Mouse (Mus musculus): ENCODE results near the gene Casp4.

Casp4 gene

GRCm38 (mm10) chr9:5308561-5308960 lies at the start of gene Casp4:
Casp4 (plus strand) TSS chr9:5308828.
- no peak for ATAC-seq (ENCODE audit: insufficient number of reproducible peaks, low FRiP score, low TSS enrichment)

- ATAC-seq (ENCODE audit: insufficient number of reproducible peaks, low FRiP score, low TSS enrichment) = no peak
Measured at GRCm38 (mm10) chr9:5263951-5264475, 44.6 kb upstream of the Casp4 start.

GRCm38 (mm10) chr9:5270274-5270673 lies 38.4 kb upstream of the Casp4 start:
- no peak for ATAC-seq (ENCODE audit: insufficient number of reproducible peaks, low FRiP score, low TSS enrichment)

- ATAC-seq (ENCODE audit: insufficient number of reproducible peaks, low FRiP score, low TSS enrichment) = no peak
Measured at GRCm38 (mm10) chr9:5270884-5271283, 37.7 kb upstream of the Casp4 start.

DNA sequence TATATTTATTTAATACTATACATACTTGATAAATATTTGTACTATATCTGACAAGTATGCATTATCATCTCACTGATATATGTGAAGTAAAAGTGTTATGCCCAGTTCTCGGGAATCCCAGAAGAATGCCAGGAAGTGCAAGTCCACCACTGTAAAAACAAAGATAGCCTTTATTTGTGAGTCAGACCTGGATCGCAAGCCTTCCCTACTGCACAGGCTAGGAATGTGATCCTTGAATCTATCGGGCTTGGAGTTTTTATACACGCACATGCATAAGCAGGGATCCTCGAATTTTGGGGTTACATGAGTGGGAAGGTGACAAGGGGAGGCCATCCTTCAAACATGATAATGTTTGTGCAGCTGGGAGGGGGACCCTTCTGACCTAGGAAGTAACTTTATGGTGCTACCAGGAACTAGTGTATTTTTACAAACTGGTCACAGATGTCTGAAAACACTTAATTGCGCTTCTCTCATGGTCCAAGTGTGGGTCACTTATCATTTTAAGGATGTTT lies 37.2 kb upstream of the Casp4 start:
- no peak for ATAC-seq (ENCODE audit: insufficient number of reproducible peaks, low FRiP score, low TSS enrichment)

GRCm38 (mm10) chr9:5286071-5286470 lies 22.6 kb upstream of the Casp4 start:
- ATAC-seq (ENCODE audit: insufficient number of reproducible peaks, low FRiP score, low TSS enrichment) = no peak

DNA sequence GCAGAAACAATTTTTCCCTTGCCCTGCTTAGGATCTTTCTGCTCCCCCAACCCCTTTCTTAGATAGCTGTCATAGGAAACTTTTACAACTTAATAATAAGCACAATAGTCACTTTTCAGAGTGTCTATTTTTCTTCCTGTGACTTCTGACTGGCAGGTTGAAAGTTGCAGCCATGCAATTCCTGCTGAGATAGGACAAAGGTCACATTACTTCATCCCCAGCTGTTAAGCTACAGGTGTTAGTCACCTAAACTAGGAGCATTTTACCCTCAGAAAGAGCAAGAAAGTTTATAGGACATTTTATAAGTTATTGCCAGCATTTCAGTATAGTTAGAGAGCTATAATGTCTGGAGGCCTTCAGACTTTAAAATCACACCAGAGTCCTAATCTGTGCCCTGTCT lies 22.0 kb upstream of the Casp4 start:
- no peak for ATAC-seq (ENCODE audit: insufficient number of reproducible peaks, low FRiP score, low TSS enrichment)

- no peak for ATAC-seq (ENCODE audit: insufficient number of reproducible peaks, low FRiP score, low TSS enrichment)
Measured at GRCm38 (mm10) chr9:5296354-5297237, 12.0 kb upstream of the Casp4 start.

GRCm38 (mm10) chr9:5298329-5299131 lies 10.1 kb upstream of the Casp4 start, which contains the start of gene Casp1:
Casp1 (plus strand) TSS chr9:5298517.
- no peak for ATAC-seq (ENCODE audit: insufficient number of reproducible peaks, low FRiP score, low TSS enrichment)

GRCm38 (mm10) chr9:5299132-5299381 lies 9.6 kb upstream of the Casp4 start:
- no peak for ATAC-seq (ENCODE audit: insufficient number of reproducible peaks, low FRiP score, low TSS enrichment)

DNA sequence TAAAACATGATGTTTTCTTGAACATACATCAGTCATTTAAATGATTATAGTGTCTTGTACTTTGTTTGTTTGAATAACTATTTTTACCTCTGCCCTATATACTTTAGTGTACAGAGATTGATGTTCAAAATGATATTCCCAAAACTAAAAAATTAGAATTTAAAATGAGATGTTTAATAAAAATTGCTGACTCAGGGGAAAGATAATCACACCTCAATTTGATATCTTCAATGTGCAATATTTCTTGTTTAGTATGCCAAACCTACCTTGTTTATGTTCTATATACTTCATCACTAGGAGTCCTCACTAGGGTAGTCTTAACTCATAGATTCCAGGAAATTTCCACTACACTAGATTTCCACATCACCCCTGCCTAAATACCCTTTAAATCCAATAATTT lies 1.5 kb downstream of the Casp4 start:
- no peak for ATAC-seq (ENCODE audit: insufficient number of reproducible peaks, low FRiP score, low TSS enrichment)

DNA sequence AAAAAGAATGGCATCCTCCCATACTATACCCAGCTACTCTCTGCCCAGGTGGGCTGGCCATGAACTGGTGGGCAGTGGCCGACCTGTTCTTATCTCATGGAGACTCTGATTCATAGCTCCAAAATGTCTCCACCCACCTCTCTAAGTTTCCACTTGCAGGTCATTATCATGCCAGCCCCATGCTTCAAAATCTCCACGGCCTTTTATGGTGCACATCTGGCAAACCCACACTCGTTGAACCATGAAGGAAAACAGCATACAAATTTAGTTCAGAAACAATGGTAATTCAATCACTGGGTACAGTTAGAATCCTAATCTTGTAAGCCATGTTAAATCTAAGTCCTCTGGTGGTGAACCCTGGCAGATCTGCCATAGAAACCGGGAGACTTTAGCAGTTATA lies 2.8 kb downstream of the Casp4 start:
- no peak for ATAC-seq (ENCODE audit: insufficient number of reproducible peaks, low FRiP score, low TSS enrichment)

DNA sequence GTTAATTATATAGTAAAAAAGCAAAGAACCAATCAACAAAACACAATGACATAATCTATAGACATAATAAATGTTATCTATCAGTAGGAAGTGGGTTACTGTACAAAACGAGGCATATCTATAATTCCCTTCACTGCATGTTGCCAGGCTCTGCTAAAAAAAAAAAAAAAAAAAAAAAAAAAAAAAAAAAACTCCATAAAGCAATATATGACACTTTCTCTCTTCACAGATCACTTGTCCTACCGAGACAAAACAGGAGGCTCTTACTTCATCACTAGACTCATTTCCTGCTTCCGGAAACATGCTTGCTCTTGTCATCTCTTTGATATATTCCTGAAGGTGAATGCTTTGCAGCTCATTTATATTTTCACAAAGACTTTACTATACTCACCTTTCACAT lies 19.6 kb downstream of the Casp4 start:
- ATAC-seq (ENCODE audit: insufficient number of reproducible peaks, low FRiP score, low TSS enrichment) = no peak

GRCm38 (mm10) chr9:5332441-5332840 lies 23.8 kb downstream of the Casp4 start:
- no peak for ATAC-seq (ENCODE audit: insufficient number of reproducible peaks, low FRiP score, low TSS enrichment)

DNA sequence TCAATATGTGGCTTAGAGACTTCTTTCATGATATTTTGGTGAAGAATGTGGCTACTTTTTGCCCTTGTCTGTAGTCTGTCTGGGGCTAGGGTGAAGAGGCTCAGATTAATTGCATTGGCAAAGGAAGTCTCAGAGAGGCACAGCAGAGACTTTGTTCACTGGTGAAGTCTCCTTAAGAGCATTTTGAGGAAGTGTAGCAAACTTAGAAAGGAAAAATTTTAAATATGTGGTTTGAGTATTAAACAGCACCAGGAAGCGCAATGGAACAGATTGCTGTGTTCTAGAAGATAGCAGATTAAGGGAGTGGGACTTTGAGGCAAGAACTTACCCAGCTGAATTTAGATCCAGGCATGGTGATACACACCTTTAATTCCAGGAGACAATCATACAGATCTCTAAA lies 24.8 kb downstream of the Casp4 start:
- no peak for ATAC-seq (ENCODE audit: insufficient number of reproducible peaks, low FRiP score, low TSS enrichment)

DNA sequence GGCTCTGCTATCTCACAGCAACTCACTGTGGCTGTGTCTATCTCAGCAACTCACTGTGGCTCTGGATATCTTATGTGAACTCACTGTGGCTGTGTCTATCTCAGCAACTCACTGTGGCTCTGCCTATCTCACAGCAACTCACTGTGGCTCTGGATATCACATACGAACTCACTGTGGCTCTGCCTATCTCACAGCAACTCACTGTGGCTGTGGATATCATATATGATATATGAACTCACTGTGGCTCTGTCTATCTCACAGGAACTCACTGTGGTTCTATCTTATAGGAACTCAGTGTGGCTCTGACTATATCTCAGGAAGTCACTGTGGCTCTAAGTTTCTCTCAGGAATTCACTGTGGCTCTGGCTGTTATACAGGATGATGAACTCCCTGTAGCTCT lies 34.5 kb downstream of the Casp4 start:
- no peak for ATAC-seq (ENCODE audit: insufficient number of reproducible peaks, low FRiP score, low TSS enrichment)

GRCm38 (mm10) chr9:5344090-5344489 lies 35.5 kb downstream of the Casp4 start:
- ATAC-seq (ENCODE audit: insufficient number of reproducible peaks, low FRiP score, low TSS enrichment) = no peak

DNA sequence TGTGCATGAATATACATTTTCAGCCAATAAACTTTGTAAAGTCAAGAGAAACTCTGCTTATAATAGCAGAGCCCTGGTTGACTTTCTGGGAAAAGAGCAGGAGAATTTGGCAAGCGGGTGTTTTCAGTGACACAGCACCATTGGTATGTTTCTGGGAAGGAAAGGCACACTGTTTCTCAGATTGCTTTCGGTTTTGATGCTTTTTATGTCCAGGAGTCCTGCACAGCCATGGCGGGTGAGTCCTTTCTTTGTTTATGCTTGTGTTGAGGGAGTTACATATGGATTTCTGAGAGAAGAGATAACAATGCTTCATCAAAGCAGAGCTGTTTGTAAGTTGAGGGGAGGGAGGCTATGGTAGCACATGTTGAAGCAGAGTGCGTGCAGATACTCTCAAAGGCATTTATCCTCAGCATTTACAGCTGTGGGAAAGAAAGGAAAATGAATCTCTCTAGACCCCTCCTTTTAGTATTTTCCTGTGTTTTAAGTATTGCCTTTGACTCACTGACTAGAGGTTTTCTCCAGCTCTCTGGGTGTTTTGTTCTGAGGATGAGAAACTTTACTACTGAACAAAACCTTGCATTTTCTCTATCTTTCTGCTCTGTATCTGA lies 36.8 kb downstream of the Casp4 start, which contains the start of gene Casp12:
Gene Casp12, plus strand, starts transcription at position 140 of the 608 bp plus-strand sequence.
- ATAC-seq (ENCODE audit: insufficient number of reproducible peaks, low FRiP score, low TSS enrichment) = no peak

- no peak for ATAC-seq (ENCODE audit: insufficient number of reproducible peaks, low FRiP score, low TSS enrichment)
Measured at GRCm38 (mm10) chr9:5347381-5347780, 38.8 kb downstream of the Casp4 start.

DNA sequence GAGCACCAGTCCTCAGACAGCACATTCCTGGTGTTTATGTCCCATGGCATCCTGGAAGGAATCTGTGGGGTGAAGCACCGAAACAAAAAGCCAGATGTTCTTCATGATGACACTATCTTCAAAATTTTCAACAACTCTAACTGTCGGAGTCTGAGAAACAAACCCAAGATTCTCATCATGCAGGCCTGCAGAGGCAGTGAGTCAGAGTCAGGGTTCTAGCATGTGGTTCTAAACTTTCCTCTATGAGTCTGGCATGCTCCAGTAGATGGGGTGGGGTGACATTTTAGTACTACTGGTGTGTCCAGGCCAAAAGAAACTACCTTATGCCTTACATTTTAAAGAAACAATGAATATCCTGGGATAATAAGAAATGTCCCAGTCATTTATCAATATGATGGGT lies 45.0 kb downstream of the Casp4 start:
- no peak for ATAC-seq (ENCODE audit: insufficient number of reproducible peaks, low FRiP score, low TSS enrichment)

DNA sequence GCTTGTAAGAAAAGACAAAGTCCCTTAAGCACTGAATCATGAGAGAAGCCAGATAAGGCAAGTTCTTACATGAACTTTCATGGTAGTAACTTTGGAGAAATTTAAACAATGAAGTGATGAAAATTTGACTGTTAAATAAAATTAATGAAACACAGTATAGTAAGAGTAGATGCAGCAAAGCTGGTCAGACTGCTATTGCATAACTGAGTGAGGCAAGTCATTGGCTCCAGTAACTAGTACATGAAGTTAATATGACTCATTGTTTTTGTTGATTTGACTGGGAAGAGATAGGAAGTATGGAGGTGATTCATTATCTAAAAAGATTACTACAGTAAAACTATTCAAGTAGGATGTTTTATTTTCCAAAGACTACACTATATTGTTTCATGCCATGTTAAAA lies 48.2 kb downstream of the Casp4 start:
- no peak for ATAC-seq (ENCODE audit: insufficient number of reproducible peaks, low FRiP score, low TSS enrichment)
